Mouse (Mus musculus): ENCODE results near the gene Epha1.

DNA sequence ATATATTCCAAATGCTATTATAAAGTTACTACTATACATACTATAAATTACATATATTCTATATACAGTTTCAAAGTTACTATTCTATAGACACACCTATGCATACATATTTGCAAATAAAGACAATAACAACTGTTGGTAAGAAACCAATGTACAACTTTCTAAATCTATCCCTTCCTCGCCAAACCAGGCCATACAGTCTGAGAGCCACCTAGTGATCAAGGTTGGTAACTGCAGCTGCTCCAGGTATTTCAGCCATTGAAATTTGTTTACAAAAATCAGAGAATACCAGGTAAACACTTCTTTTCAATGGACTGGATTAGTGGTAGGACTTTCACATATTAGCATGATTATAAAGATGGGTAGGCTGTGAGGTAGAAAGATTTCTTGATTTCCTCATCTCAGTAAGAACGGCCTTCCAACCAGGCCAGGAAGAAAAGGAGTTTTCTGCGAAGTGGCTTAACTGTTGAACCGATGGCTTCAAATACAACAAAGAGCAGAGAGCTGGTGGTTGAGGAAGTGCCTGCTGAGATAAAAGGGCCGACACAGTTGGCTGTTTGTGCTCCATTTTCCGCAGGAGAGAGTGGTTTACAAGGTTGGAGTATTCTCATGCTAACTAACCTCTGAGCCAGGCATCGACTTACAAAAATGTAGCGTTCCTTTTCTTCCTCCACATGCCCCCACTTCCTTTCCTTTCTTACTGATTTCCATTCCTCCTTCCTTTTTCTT, 7.5 kb upstream of the Epha1 start:
- TF ChIP-seq POLR2A (IDR thresholded peaks at IDR 0.05; ENCODE audit: insufficient read depth, low read depth, low read length): no peak
- no peak for TF ChIP-seq CTCF (IDR thresholded peaks at IDR 0.05; ENCODE audit: insufficient read depth, low read depth, low read length)
